Mouse (Mus musculus) myocyte (in vitro differentiated cells): Measurements from ENCODE around the gene Hipk2. TPM values are rescaled to one million over a fixed set of nuclear protein-coding genes. Genes with fewer than 3 reads are reported as not detected.
A peak's percentile ranks its signal among the peaks of the same experiment; 100 is the strongest.

Experiments used
- H3K27me3 ChIP-seq: one replicate; pipeline ENCODE4 v1.6.1; 2011; ENCODE audit not compliant: control insufficient read depth, insufficient read depth, insufficient read length
- H3K36me3 ChIP-seq: one replicate; pipeline ENCODE4 v1.6.1; 2011; ENCODE audit not compliant: control insufficient read depth, insufficient read depth
- H3K4me2 ChIP-seq: one replicate; pipeline ENCODE4 v1.6.1; 2011; ENCODE audit warnings: low read depth, control low read depth
- H3K4me3 ChIP-seq: one replicate; pipeline ENCODE4 v1.5.1; 2011; ENCODE audit warnings: mild to moderate bottlenecking, control low read depth, moderate library complexity
- H3K79me2 ChIP-seq: one replicate; pipeline ENCODE4 v1.6.1; 2011; ENCODE audit not compliant: control insufficient read depth, insufficient read depth
- H3ac ChIP-seq: one replicate; pipeline ENCODE4 v1.6.1; 2011; ENCODE audit not compliant: control insufficient read depth, insufficient read length
- CEBPB ChIP-seq: IDR thresholded peaks from 2 replicates; pipeline ENCODE4 v1.6.1; 2011; ENCODE audit warnings: mild to moderate bottlenecking, moderate library complexity; ENCODE audit not compliant: poor library complexity, insufficient read depth, severe bottlenecking
- E2F4 ChIP-seq: IDR thresholded peaks from one replicate; pipeline ENCODE4 v1.6.1; 2011; ENCODE audit warnings: mild to moderate bottlenecking, control low read depth, moderate library complexity; ENCODE audit not compliant: insufficient read depth
- MAX ChIP-seq: IDR thresholded peaks from one replicate; pipeline ENCODE4 v1.6.1; 2011; ENCODE audit warnings: low read depth, mild to moderate bottlenecking, control low read depth
- MYOD1 ChIP-seq, 3 experiments: IDR thresholded peaks; one replicate each; pipeline ENCODE4 v1.6.1; 2011; ENCODE audit warnings: control low read depth in 2 of 3, low read depth in 2 of 3, mild to moderate bottlenecking in 2 of 3, moderate library complexity in 1 of 3; ENCODE audit not compliant: insufficient read length in 2 of 3, control insufficient read depth in 1 of 3
- MYOG ChIP-seq, 3 experiments: IDR thresholded peaks; one replicate each; pipeline ENCODE4 v1.6.1; 2011; ENCODE audit warnings: control low read depth in 2 of 3, low read depth in 2 of 3, mild to moderate bottlenecking in 2 of 3; ENCODE audit not compliant: insufficient read length in 2 of 3, control insufficient read depth in 1 of 3, insufficient read depth in 1 of 3
- POLR2A ChIP-seq: IDR thresholded peaks from one replicate; pipeline ENCODE4 v1.6.1; 2011; ENCODE audit warnings: low read depth, mild to moderate bottlenecking, control low read depth, moderate library complexity; ENCODE audit not compliant: insufficient read length
- POLR2AphosphoS2 ChIP-seq: IDR thresholded peaks from one replicate; pipeline ENCODE4 v1.6.1; 2011; ENCODE audit warnings: low read depth, control low read depth; ENCODE audit not compliant: insufficient read length
- REST ChIP-seq: IDR thresholded peaks from one replicate; pipeline ENCODE4 v1.6.1; 2011; ENCODE audit warnings: mild to moderate bottlenecking, control low read depth, moderate library complexity; ENCODE audit not compliant: insufficient read depth, insufficient read length
- SRF ChIP-seq: IDR thresholded peaks from one replicate; pipeline ENCODE4 v1.6.1; 2011; ENCODE audit warnings: low read depth; ENCODE audit not compliant: control insufficient read depth, insufficient read length
- TCF12 ChIP-seq: IDR thresholded peaks from one replicate; pipeline ENCODE4 v1.6.1; 2011; ENCODE audit warnings: mild to moderate bottlenecking, control low read depth; ENCODE audit not compliant: poor library complexity, insufficient read depth, severe bottlenecking
- TCF3 ChIP-seq: IDR thresholded peaks from one replicate; pipeline ENCODE4 v1.6.1; 2011; ENCODE audit warnings: low read depth, control low read depth; ENCODE audit not compliant: insufficient read length
- USF1 ChIP-seq: IDR thresholded peaks from one replicate; pipeline ENCODE4 v1.6.1; 2011; ENCODE audit warnings: low read depth, mild to moderate bottlenecking, control low read depth, moderate library complexity
- polyA plus RNA-seq: library from polyadenylated mRNA; unstranded; fragments of >200 nt; fragmentation: generic; extraction: Trizol; gene quantifications from one replicate; pipeline ENCODE4 v1.2.1, GENCODE M21; 2012; ENCODE audit warnings: missing spikeins

The Hipk2 gene
- polyA plus RNA-seq, 1 experiment: 11.3 TPM

DNA sequence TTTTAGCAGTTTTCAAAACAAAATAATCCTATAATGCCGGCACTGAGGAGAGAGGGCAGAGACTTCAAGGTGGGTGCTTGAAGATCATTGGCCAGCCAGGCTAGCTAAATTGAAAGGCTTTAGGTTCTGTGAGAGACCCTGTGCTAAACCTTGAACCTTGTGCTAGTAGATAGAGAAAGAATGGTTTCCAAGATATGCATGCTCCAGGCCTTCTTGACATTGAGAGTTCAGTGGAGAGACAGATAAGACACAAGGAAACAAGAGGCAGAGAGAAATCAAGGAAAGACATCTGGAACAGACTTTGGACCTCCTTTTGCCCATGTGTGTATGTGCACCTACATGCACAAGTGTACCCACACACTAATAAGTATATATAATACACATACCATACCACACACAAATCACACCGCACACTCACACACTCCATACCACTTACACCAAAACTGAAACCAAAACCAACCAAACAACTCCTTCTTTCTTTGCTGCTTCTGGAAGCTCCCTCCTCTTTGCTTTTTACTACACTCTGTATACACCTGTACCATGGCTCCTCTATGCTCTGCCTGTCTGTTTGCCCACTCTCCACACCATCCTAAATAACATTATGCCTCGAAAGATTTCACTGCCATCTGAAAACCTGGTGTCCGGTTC, 24.6 kb upstream of the Hipk2 start:
- no peaks in the 10 kb centered on the region for H3K27me3 ChIP-seq
- H3K79me2 ChIP-seq: no peaks in the 10 kb centered on the region
- H3K36me3 ChIP-seq: no peaks in the 10 kb centered on the region
- no peak overlapping the region for H3ac ChIP-seq
- H3K4me2 ChIP-seq: peak overlapping the region; percentile 57
- TF ChIP-seq POLR2AphosphoS2: no peak
- no peak for TF ChIP-seq MYOG (IDR thresholded peaks at IDR 0.05; ENCODE audit: control insufficient read depth in 1 of 3, insufficient read depth in 1 of 3, insufficient read length in 2 of 3, low read depth in 2 of 3)
- TF ChIP-seq CEBPB: no peak
- TF ChIP-seq POLR2A: no peak
- no peak for TF ChIP-seq E2F4
- no peak for TF ChIP-seq MAX
- no peak for TF ChIP-seq MYOD1 (IDR thresholded peaks at IDR 0.05; ENCODE audit: control insufficient read depth in 1 of 3, insufficient read length in 2 of 3, low read depth in 2 of 3)
- TF ChIP-seq REST: no peak
- no peak for TF ChIP-seq TCF12
- TF ChIP-seq USF1: no peak
- no peak for TF ChIP-seq TCF3
- TF ChIP-seq SRF: no peak
- no peak overlapping the region for H3K4me3 ChIP-seq

DNA sequence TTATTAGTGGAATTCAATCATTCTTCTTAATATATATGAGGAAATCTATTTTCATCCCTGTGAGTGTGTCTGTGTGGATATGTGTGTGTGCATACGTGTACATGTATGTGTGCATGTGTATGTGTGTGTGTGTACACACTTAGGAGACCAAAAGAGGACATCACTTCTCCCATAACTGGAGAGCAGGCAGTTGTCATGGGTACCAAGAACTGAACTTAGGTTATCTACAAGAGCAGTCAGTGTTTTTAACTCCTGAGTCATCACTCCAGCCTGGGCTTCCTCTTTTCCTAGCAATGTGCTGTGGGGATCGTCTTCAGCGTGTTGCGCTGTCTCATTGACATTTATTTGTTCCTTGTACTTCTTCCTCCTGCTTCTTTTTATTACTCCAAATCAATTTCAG, 24.1 kb upstream of the Hipk2 start:
- Histone ChIP-seq H3K27me3 (no peaks in the 10 kb centered on the region), H3K4me2 (no peak overlapping the region)
- TF ChIP-seq MYOD1 (IDR thresholded peaks at IDR 0.05; ENCODE audit: control insufficient read depth in 1 of 3, insufficient read length in 2 of 3, low read depth in 2 of 3) (no peak), MYOG (IDR thresholded peaks at IDR 0.05; ENCODE audit: control insufficient read depth in 1 of 3, insufficient read depth in 1 of 3, insufficient read length in 2 of 3, low read depth in 2 of 3) (no peak), TCF12 (no peak), USF1 (no peak), TCF3 (no peak), POLR2AphosphoS2 (no peak), SRF (no peak), POLR2A (no peak), MAX (no peak), E2F4 (no peak), REST (no peak)

DNA sequence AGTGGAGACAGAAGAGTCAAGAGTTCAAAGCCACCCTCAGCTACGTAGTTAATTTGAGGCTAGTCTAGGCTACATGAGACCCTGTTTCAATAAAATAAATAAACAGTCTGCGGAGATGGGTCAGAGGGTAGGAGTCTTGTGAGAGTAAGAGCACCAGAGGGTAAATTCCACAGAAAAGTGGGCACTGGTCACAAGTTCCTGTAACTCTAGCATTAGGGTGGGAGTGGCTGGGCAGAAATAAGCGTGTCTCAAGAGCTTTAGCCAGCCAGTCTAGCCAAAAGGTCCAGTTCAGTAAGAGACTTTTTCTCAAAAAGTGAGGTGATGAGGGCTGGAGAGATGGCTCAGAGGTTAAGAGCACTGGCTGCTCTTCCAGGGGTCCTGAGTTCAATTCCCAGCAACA, 17.6 kb upstream of the Hipk2 start:
- Histone ChIP-seq H3K4me2 (no peak overlapping the region), H3K36me3 (no peaks in the 10 kb centered on the region), H3ac (no peak overlapping the region), H3K4me3 (no peak overlapping the region), H3K27me3 (no peaks in the 10 kb centered on the region), H3K79me2 (no peaks in the 10 kb centered on the region)
- TF ChIP-seq SRF (no peak), MAX (no peak)

More for the DNA sequence above, 24.1 kb upstream of the Hipk2 start:
- Histone ChIP-seq H3ac (no peak overlapping the region), H3K79me2 (no peaks in the 10 kb centered on the region), H3K36me3 (no peaks in the 10 kb centered on the region), H3K4me3 (no peak overlapping the region)

- Histone ChIP-seq H3K79me2 (no peaks in the 10 kb centered on the region), H3K4me2 (peak overlapping the region; percentile 61)
- TF ChIP-seq USF1 (no peak), TCF3 (no peak), MAX (no peak), POLR2A (no peak), CEBPB (no peak), REST (no peak), MYOD1 (IDR thresholded peaks at IDR 0.05; ENCODE audit: control insufficient read depth in 1 of 3, insufficient read length in 2 of 3, low read depth in 2 of 3) (no peak), SRF (no peak), POLR2AphosphoS2 (no peak), TCF12 (no peak), MYOG (IDR thresholded peaks at IDR 0.05; ENCODE audit: control insufficient read depth in 1 of 3, insufficient read depth in 1 of 3, insufficient read length in 2 of 3, low read depth in 2 of 3) (no peak), E2F4 (no peak)
Measured at GRCm38 (mm10) chr6:38892017-38892416, 16.1 kb upstream of the Hipk2 start.

DNA sequence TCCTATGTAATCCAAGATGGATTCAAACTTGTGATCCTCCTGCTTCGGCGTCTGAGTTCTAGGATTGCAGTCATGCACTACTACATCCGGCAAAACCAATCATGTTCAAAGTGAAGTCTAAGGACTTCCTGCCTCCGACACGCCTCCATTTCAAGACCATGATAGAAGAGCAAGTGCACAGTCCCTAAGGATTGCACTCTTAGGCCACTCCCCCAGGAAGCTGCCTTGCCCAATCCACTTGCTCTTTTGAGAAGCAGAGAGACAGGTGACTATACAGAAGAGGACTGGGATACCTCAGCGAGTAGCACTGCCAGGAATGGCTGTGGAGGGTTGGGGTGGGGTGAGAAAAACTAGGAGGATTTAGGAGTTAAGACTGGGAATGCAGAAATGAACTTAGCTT, 13.2 kb upstream of the Hipk2 start:
- Histone ChIP-seq H3K4me2 (no peak overlapping the region), H3K36me3 (no peaks in the 10 kb centered on the region), H3K4me3 (no peak overlapping the region), H3K27me3 (no peaks in the 10 kb centered on the region), H3K79me2 (no peaks in the 10 kb centered on the region), H3ac (no peak overlapping the region)
- TF ChIP-seq SRF (no peak), E2F4 (no peak), POLR2A (no peak), TCF12 (no peak), POLR2AphosphoS2 (no peak)

More at GRCm38 (mm10) chr6:38892017-38892416, 16.1 kb upstream of the Hipk2 start:
- no peaks in the 10 kb centered on the region for H3K36me3 ChIP-seq
- H3ac ChIP-seq: no peak overlapping the region
- H3K27me3 ChIP-seq: no peaks in the 10 kb centered on the region
- H3K4me3 ChIP-seq: no peak overlapping the region
